9 mouse cellular contexts compared by ENCODE assay signal in the genomic region with DNA sequence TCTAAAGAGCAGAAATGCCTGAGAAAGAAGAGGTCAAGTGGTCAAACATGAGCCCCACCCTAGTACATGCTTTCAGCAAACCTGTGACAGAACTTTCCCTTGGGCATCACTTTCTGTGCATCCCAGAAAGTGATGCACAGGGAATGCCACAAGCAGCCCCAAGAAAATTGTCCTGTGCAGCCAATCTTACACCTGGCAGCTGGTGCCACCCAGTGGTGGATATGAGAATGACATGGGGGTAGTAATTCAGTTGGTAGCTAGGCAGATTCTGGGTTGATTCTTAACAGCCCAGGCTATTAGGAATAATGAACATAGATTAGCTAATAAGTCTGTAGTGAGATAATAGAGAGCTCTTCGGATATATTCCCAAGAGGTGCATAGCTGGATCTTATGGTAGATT.
DNase-seq lines count a peak whose midpoint lies in the region; ATAC-seq and TF ChIP-seq lines count a peak whose summit lies in the region.
"Had no signal": no experiment of that assay in that cellular context is flagged by ENCODE, and none has a peak within 500 bp of the region (broad histone marks: within the 10 kb centered on the region; RNA-seq: fewer than 3 reads in every experiment).

No protein-coding gene starts in this region.

- TF ChIP-seq CTCF in liver, adult 2 months (IDR thresholded peaks at IDR 0.05; ENCODE audit: low read depth, low read length): peak; percentile 80

- WGBS in kidney, embryonic 14.5 days: 13% methylated on average over 1 of the region's 1 CpGs
- 10% methylated on average over 1 of the region's 1 CpGs for WGBS in liver, adult 2 months

- no peak overlapping the region for H3K27ac ChIP-seq in kidney, embryonic 14.5 days (ENCODE audit: low read depth, low read length)
- H3K27ac ChIP-seq in liver, adult 2 months (replicated peaks; ENCODE audit: insufficient read depth, low read depth, low read length): no peak overlapping the region
- H3K27ac ChIP-seq: heart, embryonic 13.5 days had no signal

- peak; percentile 28; the same call in 1 of the 2 replicates for ATAC-seq in kidney, embryonic 14.5 days (ENCODE audit: low FRiP score, low TSS enrichment)

- no peak for TF ChIP-seq POLR2A in liver, adult 2 months (IDR thresholded peaks at IDR 0.05; ENCODE audit: extremely low read depth, insufficient read depth, low read length)

- no peaks in the 10 kb centered on the region for H3K36me3 ChIP-seq in kidney, embryonic 14.5 days (ENCODE audit: control insufficient read depth, insufficient read depth, low read length)
- no peaks in the 10 kb centered on the region for H3K36me3 ChIP-seq in liver, adult 2 months (ENCODE audit: control insufficient read depth, insufficient read depth, low read length)
- H3K36me3 ChIP-seq: heart, embryonic 13.5 days had no signal

- H3K9ac ChIP-seq in kidney, embryonic 14.5 days (ENCODE audit: low read depth, low read length): no peak overlapping the region
- no peak overlapping the region for H3K9ac ChIP-seq in liver, adult 2 months (ENCODE audit: low read depth, low read length)
- H3K9ac ChIP-seq: heart, embryonic 13.5 days had no signal

- H3K27me3 ChIP-seq in kidney, embryonic 14.5 days (ENCODE audit: control insufficient read depth, insufficient read depth, low read length): no peaks in the 10 kb centered on the region
- H3K27me3 ChIP-seq in liver, adult 2 months (ENCODE audit: control insufficient read depth, insufficient read depth, low read length): no peaks in the 10 kb centered on the region
- H3K27me3 ChIP-seq: heart, embryonic 13.5 days had no signal

- DNase-seq in 3T3-L1 (ENCODE audit: low read depth, low spot score) (peak; percentile 87), MEL-GATA-1-ER (ENCODE audit: extremely low read depth, low read depth) (peak; percentile 11)
- peak; percentile 76 to 87 for DNase-seq in cerebellum, adult 18-20 months
- DNase-seq in frontal cortex, postnatal 25 days (ENCODE audit: low spot score in 2 of 2): peak; percentile 74 to 82
- DNase-seq in liver, adult 2 months (ENCODE audit: extremely low read depth, low read depth, low spot score): peak; percentile 39
- DNase-seq in retina, adult 2 months (ENCODE audit: low read depth, low spot score): peak; percentile 22
- DNase-seq in thymus, postnatal 4 days: peak; percentile 75

- H3K4me3 ChIP-seq in kidney, embryonic 14.5 days (ENCODE audit: low read length): no peak overlapping the region
- no peak overlapping the region for H3K4me3 ChIP-seq in liver, adult 2 months (ENCODE audit: insufficient read depth, low read depth, low read length)
- H3K4me3 ChIP-seq: heart, embryonic 13.5 days had no signal

- H3K79me2 ChIP-seq in liver, adult 2 months (ENCODE audit: control insufficient read depth, insufficient read depth, low read length): no peaks in the 10 kb centered on the region

- no peak overlapping the region for H3K4me2 ChIP-seq in kidney, embryonic 14.5 days (replicated peaks; ENCODE audit: low read depth, low read length)
- H3K4me2 ChIP-seq: heart, embryonic 13.5 days had no signal

- H3K9me3 ChIP-seq in kidney, embryonic 14.5 days (ENCODE audit: control insufficient read depth, low read length): no peaks in the 10 kb centered on the region

- H3K4me1 ChIP-seq in kidney, embryonic 14.5 days (ENCODE audit: control insufficient read depth, insufficient read depth, low read length): no peaks in the 10 kb centered on the region
- H3K4me1 ChIP-seq in liver, adult 2 months (ENCODE audit: control insufficient read depth, insufficient read depth, low read length): no peaks in the 10 kb centered on the region

Comparison
In these comparisons a context has a peak if more than half of its experiments do, and no peak if none do; other contexts are left out.
1. DNase-seq: peak in every context shown above with its lines; median percentile 87 in 3T3-L1; 82 in cerebellum, adult 18-20 months; 78 in frontal cortex, postnatal 25 days; 75 in thymus, postnatal 4 days; 39 in liver, adult 2 months; 22 in retina, adult 2 months; 11 in MEL-GATA-1-ER.